Mouse (Mus musculus) left cerebral cortex, adult 18-20 months (tissue): ENCODE measurements around the gene Gm1043. TPM values are rescaled to one million over a fixed set of nuclear protein-coding genes. Genes with fewer than 3 reads are reported as not detected.

Experiments
- total RNA-seq, 2 experiments: library from RNA; stranded (reverse); gene quantifications; 2 replicates each; pipeline ENCODE4 v1.2.3; 2021

The Gm1043 gene
- total RNA-seq, 2 experiments from 2014 or later: 34.0 to 35.9 TPM

Other genes with a start within 250 kb of the Gm1043 start
- gene Ppp2r2c, start 216.9 kb upstream of the Gm1043 start, total RNA-seq: 100 to 1,000 TPM; 444 to 453 TPM
- 100 to 1,000 TPM; 136 to 137 TPM for gene Wfs1, start 96.2 kb upstream of the Gm1043 start, total RNA-seq
- gene Crmp1, start 156.6 kb downstream of the Gm1043 start, total RNA-seq: 100 to 1,000 TPM; 164 to 181 TPM